Mouse (Mus musculus) G1E-ER4 (cell line): ENCODE measurements around the gene Mad1l1. TPM values are rescaled to one million over a fixed set of nuclear protein-coding genes. Genes with fewer than 3 reads are reported as not detected.

Experiments used
- GATA1 ChIP-seq: IDR thresholded peaks from one replicate; pipeline ENCODE4 v1.8.0; 2012; ENCODE audit warnings: low read length, inconsistent platforms
- polyA plus RNA-seq: library from polyadenylated mRNA; stranded (reverse); fragments of >175 nt; gene quantifications from 2 replicates; pipeline ENCODE4 v1.2.3, GENCODE M21; 2012

The Mad1l1 gene
- polyA plus RNA-seq, 1 experiment, result 35.6 TPM

DNA sequence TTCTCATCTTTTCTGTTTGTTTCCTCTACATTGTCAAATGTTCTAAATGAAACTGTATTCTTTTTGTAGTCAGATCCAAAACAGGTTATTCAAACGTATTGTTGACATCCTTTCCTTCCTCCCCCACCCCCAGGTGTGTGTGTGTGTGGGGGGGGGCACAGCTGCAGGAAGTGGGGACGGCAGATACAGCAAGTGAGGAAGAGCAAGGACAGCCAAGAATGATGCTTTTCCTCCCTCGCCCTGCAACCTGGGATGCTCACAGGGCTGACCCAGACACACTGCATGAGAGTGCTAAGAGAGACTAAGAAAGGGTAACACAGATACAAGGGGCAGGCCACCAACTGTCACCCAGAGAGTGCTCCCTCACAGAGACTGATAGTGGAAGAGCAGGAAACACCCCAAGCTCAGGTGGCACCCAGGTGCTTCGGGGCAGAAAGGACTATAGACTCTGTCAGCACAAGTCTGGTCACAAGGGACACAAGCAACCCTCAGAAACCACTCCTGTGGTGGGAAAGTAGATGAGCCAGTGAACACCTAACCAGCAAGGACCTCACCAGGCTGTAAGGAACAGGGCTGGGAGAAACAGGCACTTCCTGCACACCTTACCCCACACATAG lies 105.8 kb downstream of the Mad1l1 start:
- TF ChIP-seq GATA1, result no peak

DNA sequence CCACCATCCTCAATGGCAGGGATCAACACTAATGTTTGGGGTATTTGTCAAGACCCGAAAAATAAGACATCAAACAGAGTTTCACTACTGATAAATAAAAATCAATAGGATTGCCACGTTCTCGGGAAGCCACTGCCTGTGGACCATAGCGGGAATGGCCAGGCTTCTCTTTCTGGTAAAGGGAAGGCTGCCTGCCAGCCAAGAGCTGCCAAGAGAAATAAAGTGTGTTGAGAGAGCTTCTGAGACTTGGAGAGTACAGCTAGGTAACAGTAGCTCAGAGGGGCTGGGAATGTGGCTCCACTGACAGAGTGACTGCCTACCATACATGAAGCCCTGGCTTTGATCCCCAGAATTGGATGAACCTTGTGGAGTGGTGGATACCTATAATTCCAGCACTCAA lies 108.4 kb downstream of the Mad1l1 start:
- no peak for TF ChIP-seq GATA1

DNA sequence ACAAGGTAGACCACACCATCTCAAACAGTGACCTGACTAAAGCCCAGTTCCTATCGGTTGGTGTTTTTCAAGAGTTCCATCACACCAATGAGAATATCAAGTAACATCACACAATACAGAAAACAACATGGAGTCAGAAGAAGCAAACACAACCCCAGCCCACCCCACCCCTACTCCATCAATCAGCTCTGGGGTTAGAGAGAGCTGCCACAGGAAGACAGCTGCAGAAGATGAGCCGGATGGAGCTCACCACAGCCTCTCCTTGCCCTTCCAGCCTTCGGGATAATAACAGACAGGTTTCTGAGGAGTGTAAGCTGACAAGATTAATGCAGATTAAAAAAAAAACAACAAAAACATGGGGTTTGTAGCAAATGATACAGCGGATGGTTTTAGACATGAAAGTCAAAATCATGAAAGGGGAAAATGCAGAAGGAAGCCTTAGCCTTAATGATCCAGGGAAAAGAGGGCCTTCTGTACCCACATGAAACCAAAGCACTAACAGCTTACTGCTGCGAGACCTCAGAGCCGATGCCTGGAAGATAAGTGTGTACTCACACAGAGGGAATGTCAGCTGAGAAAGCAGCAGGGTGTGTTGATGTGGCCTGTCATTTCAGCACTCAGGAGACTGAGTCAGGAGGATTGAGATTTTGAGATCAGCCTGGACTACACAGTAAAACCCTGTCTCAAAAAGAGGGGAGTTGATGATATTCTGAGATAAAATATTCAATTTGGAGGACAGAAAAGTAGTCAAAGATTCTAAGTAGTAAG lies 110.8 kb downstream of the Mad1l1 start:
- TF ChIP-seq GATA1, result no peak

DNA sequence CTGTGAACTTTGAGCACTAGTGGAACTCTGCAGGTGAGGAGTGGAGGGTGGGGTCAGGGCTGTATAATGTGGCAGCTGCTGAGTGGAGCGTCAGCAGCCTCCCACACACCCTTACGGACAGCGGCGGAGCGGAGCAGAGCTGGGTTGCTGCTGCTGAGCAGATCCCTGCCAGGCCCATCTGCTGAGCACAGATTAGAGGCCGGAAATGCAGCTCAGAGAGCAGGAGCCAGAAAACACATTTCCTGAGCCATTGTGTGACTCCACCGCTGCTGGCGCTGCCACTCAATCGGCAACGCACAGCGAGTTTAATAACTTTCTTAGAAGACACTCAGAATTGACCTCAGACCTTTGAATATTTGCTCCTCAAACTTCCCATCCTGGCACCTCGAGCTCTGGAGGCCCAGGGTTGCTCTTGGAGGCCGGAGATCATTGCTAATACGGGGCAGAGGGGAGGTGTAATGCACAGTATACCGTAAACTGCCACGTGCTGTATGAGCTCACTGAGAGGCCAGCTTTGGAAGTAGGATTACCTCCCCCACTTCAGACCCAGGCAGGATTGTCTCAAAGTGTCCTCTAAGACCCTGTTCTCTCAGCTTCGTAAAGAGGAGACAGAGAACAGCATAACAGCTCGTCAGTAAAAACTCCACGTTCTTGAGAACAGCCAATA lies 112.5 kb downstream of the Mad1l1 start:
- peak; percentile 6 for TF ChIP-seq GATA1

DNA sequence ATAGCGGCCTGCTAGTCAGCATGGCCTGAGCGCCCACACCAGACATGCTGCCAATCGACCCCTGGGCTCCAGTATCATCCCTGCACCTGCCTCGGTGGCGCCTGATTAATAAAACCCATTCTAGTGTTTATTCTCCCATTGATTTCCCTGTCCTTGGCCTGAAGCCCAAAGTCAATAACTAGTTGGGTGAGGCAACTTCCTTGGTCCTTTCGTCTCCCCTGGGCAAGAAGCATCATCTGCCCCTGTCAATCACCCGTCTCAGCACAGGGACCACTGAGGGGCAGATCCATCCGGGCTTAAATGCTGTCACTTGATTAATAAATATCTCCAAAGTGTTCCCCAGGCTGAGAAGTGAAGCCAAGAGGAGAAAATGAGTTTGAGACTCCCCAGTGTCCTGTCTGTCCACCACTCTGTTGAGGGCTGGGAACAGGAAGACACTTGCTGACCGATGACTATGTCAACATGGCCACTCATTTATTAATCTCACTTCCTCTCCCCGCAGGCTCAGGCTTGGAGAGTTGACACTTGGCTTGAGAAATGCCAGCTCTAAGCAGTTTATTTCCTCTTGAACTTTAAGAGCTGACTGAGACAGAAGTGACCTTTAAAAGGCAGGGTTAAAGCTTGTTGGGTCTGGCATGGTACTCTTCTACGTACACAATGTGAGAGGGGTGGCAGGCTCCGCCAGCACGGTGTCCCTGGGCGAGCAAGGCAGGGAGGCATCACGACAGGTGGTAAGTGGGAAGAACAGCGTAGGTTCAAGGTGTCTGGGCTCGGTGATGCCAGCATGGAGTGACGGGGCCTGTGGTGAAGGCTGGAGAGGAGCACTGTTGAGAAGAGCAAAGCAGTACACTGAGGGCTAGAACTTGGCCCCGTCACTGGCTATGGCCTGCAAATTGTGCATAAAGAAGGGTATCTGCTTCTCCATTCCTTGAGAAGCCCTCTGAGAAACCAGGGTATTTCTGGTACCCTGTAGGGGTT lies 114.3 kb downstream of the Mad1l1 start:
- TF ChIP-seq GATA1, result no peak

DNA sequence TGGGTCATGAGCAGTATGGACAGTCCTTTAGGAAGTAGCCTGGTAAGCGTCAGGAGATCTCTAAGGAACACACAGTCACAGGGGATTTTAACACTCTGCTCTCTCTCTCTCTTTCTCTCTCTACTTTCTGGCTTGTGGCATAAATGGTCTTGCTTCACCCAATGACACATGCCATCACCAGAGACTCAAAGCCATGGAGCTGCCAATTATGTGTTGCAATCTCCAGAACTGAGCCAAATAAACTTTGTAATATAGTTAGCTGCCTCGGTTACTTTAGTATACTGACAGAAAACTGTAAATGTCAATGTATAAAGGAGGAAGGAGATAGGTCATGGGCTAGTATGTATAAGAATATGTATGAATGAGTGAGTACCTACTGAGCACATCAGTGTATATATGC lies 115.4 kb downstream of the Mad1l1 start:
- no peak for TF ChIP-seq GATA1

DNA sequence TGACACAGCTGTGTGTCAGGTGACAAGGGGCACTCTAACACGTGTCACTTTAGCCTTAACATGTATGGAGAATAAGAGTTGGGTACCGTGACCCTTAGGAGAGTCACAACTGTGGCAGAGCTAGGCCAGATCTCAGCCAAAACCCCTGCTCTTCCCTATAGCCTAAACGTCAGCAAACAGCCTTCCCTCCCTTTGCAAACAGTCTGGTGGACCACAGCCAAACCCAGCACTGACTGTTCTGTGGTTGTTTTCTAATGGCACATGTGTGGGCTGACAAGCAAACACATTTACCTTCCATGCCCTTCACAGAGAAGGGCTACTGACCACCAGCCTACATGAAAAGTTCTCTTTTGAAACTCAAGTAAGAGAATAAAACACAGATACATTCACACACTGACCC lies 116.9 kb downstream of the Mad1l1 start:
- no peak for TF ChIP-seq GATA1

DNA sequence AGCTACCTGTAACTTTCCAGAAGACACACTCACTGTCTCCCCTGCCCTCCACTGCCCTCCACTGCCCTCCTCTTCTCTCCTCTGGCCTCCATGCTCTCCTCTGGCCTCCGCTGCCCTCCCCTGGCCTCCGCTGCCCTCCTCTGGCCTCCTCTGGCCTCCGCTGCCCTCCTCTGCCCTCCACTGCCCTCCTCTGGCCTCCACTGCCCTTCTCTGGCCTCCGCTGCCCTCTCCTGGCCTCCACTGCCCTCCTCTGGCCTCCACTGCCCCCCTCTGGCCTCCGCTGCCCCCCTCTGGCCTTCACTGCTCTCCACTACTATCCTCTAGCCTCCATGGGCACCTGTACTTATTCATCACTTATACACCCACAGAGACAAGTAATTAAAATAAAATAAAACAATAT lies 117.3 kb downstream of the Mad1l1 start:
- no peak for TF ChIP-seq GATA1

DNA sequence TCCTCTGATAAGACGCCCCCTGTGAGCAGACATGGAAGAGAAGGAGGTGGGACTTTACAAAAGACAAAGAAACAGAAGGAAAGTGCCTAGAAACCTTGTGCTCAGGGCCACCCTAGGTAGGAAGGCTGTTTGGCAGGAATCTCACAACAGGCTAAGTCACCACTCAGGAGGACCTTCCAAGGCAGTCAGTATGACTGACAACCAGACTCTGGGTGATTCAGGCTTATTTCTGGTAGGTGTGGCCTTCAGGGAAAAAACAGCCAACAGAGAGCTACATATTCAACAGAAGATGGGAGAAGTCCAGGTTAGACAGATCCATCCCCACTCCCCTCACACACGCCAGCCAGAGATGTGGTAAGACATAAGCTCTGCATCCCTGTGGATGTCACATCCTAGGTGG lies 118.9 kb downstream of the Mad1l1 start:
- TF ChIP-seq GATA1, result no peak

DNA sequence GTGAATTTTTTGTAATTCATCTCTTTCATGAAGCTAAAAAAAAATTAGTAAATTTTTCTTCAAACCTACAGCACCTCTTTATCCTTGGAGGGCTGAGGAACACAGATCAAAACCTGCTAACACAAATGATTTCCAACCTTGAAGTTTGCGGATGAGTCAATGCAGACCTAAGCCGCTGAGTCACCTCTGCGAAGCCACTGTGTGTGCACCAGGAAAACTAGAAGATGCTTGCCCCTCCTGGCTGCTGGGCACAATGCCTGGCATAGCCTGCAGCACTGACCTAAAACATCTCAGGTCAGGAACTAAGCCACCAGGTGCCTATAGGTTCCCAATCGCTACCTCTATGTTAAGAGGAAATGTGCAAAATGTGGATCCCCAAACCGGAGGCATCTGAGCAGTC lies 119.8 kb downstream of the Mad1l1 start:
- TF ChIP-seq GATA1, result no peak

DNA sequence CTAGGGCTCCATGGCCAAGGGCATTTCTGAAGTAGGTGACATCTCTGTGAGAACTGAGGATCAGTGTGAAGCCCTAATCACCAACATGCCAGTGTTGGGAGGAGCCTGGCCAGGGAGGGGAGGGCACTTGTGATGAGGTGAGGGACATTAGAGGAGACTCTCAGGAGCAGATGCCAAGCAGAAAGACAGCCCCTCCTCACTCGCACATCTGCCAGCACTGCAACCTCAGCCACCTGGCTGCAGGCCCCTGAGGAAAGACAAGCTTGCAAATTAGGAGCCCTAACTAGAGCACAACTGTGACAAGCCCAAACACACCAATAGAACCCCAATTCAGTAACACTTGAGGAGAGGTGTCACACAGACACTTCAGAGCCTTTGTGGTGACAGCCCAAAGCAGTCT lies 120.2 kb downstream of the Mad1l1 start:
- TF ChIP-seq GATA1, result no peak

DNA sequence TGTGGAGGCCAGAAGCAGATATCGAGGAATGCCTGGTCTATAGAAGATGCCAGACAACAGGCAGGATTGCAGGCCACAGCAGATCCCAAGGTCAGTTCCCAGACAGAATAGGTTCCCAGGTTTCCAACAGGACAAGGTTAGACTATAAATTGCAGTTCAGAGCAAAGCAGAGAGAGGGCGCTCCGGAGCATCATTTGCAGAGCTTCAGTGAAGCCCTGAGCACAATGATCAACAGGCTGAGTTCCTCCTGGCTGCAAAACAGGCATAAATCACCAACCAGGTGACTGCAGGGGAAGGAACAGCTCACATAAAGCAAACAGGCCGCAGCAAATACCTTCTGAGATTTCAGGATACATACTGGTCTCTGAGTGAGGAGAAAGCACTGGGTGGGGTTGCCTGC lies 123.6 kb downstream of the Mad1l1 start:
- TF ChIP-seq GATA1, result no peak

DNA sequence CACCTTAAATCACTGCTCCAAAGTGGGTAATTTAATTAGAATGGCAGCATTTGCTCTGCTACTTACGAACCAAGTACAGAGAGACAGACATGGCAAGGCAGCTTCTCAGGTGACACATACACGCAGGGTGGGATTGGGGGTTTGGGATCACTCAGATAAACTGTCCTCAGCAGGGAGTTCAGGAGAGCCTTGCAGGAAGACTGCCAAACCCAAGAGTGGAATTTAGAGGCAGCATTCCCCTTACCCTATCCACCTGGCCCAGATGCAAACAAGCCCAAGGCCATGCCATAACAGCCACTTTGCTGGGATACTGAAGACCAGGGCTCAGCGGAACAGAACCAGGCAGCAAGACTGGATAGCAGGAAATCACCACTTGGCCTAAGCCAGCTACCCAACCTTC lies 124.9 kb downstream of the Mad1l1 start:
- TF ChIP-seq GATA1, result no peak

DNA sequence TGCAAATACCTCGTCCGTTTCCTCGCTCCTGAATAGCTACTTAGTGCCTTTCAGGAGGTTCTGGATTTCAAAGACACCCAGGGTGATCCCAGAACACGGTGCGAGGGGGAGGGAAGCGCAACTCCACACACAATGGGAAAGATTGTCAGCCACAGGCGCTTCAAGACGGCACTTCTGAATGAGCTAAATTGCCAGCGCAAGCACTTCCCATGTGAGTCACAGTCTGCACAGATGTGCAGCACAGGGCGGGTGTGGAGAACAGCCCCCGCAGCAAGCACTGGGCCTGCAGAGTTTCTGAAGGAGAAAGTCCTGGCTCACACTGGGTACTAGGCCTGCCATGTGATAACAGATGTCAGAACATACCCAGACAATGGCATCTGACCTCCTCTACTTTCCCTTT lies 127.2 kb downstream of the Mad1l1 start:
- TF ChIP-seq GATA1, result no peak

DNA sequence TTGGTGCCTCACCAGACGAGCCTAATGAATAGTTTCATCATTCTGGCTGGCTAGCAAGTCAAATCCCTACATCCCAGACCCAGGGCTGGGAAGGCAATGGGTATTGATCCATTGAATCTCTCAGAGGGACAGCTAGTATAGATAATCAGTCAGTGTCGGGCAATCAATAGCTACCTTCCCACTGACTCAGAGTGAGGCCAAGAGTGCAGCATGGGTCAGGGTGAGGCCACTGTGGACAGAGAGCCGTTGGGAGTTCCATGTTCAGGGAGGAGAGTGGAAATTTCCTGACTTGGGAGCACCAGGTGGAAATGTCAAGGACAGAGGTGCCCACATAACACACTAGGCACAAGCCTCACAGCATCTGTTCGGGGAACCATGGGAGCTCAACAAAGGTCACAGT lies 129.8 kb downstream of the Mad1l1 start:
- TF ChIP-seq GATA1, result no peak

DNA sequence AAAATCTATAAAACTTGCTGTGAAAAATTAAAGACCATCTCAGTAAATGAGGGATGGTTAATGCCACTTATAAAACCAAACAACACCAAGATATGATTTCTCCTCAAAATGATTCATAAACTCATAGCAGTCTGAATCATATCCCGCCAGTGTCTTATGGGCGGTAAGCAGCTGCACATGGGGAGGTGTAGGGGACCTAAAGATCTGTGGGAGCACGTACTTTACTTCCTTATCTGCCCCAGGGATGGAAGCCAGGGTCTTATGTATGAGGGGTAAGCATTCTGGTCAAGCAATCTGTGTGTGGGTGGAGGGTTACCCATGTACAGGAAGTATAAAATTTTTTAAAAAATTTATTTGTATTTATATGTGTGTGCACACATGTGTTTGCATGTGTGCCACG lies 135.0 kb downstream of the Mad1l1 start:
- no peak for TF ChIP-seq GATA1
